Mouse (Mus musculus) liver, embryonic 11.5 days (tissue): ENCODE results near the gene Zfp61. TPM values are rescaled to one million over a fixed set of nuclear protein-coding genes. Genes with fewer than 3 reads are reported as not detected.

Experiments
- ATAC-seq: fragments of 200-750 bp; cut with Nextera tagmentation; replicated peaks from 2 replicates; pipeline ENCODE4 v1.8.0; 2017; ENCODE audit warnings: moderate number of reproducible peaks, mild to moderate bottlenecking, moderate TSS enrichment, moderate library complexity; ENCODE audit not compliant: low FRiP score
- DNase-seq: peaks from one replicate; pipeline ENCODE4 v3.0.0-alpha.2; 2017; ENCODE audit warnings: low spot score
- H3K27ac ChIP-seq: fragments of 300-500 bp; sonication (generic); 2 replicates; pipeline ENCODE4 v1.5.1; 2014; ENCODE audit warnings: mild to moderate bottlenecking, low read depth, low read length, control low read depth
- H3K27me3 ChIP-seq: fragments of 300-500 bp; sonication (generic); replicated peaks from 2 replicates; pipeline ENCODE4 v1.6.1; 2014; ENCODE audit warnings: low read length, mixed read lengths; ENCODE audit not compliant: control insufficient read depth, insufficient read depth
- H3K36me3 ChIP-seq: fragments of 300-500 bp; sonication (generic); 2 replicates; pipeline ENCODE4 v1.6.1; 2014; ENCODE audit warnings: mild to moderate bottlenecking, low read length, moderate library complexity, mixed read lengths; ENCODE audit not compliant: control insufficient read depth, insufficient read depth
- H3K4me1 ChIP-seq: fragments of 300-500 bp; sonication (generic); replicated peaks from 2 replicates; pipeline ENCODE4 v1.6.1; 2014; ENCODE audit warnings: low read length, mixed read lengths; ENCODE audit not compliant: control insufficient read depth, insufficient read depth
- H3K4me2 ChIP-seq: fragments of 300-500 bp; sonication (generic); 2 replicates; pipeline ENCODE4 v1.6.1; 2014; ENCODE audit warnings: mild to moderate bottlenecking, control low read depth, moderate library complexity
- H3K4me3 ChIP-seq: fragments of 300-500 bp; sonication (generic); 2 replicates; pipeline ENCODE4 v1.5.1; 2014; ENCODE audit warnings: low read depth, low read length, control low read depth
- H3K9ac ChIP-seq: fragments of 300-500 bp; sonication (generic); 2 replicates; pipeline ENCODE4 v1.6.1; 2014; ENCODE audit warnings: low read depth, low read length, control low read depth
- H3K9me3 ChIP-seq: fragments of 300-500 bp; sonication (generic); 2 replicates; pipeline ENCODE4 v1.6.1; 2016; ENCODE audit warnings: low read length, inconsistent platforms, mixed read lengths; ENCODE audit not compliant: control insufficient read depth
- WGBS: fragments of 180-500 bp; shearing (Covaris S2); extraction: QIAGEN DNeasy Blood & Tissue Kit; methylation state at CpG from one replicate; pipeline ENCODE4 v1.1.7; 2014; 5-methylcytosine and 5-hydroxymethylcytosine counted together
- polyA plus RNA-seq: library from polyadenylated mRNA; unstranded; fragments of >200 nt; fragmentation: Nextera tagmentation; extraction: Ambion mirVana; gene quantifications from 2 replicates; pipeline ENCODE4 v1.2.1, GENCODE M21; 2014

The Zfp61 gene
- polyA plus RNA-seq, 1 experiment from 2014 or later, result 10.8 TPM

GRCm38 (mm10) chr7:24299823-24300481 is 1.1 kb downstream of the Zfp61 start:
- H3K4me2 ChIP-seq, result peak overlapping the region; percentile 78
- H3K27ac ChIP-seq, result peak overlapping the region; percentile 6; the same call in 1 of the 2 replicates
- ATAC-seq (peak; percentile 16), DNase-seq (peak; percentile 48)
- 2% methylated on average over 18 of the region's 18 CpGs for WGBS
- H3K36me3 ChIP-seq, result peaks cover 18% of the 10 kb centered on the region
- H3K9ac ChIP-seq, result peak overlapping the region; percentile 37
- H3K4me1 ChIP-seq, result 0 out of 2 replicates have a peak, but pooled peaks cover 9% of the 10 kb centered on the region
- peak overlapping the region; percentile 65 for H3K4me3 ChIP-seq
- H3K27me3 ChIP-seq, result no peaks in the 10 kb centered on the region
- H3K9me3 ChIP-seq, result no peaks in the 10 kb centered on the region

- Histone ChIP-seq H3K27me3 (no peaks in the 10 kb centered on the region), H3K4me1 (0 out of 2 replicates have a peak, but pooled peaks cover 9% of the 10 kb centered on the region), H3K9me3 (no peaks in the 10 kb centered on the region), H3K27ac (peak overlapping the region; percentile 75), H3K9ac (peak overlapping the region; percentile 65), H3K36me3 (peaks cover 26% of the 10 kb centered on the region), H3K4me2 (peak overlapping the region; percentile 78), H3K4me3 (peak overlapping the region; percentile 65)
- ATAC-seq (peak; percentile 83), DNase-seq (peak; percentile 79)
- WGBS, result under 1% methylated on average over 44 of the region's 47 CpGs
These were observed 1.9 kb downstream of the Zfp61 start for GRCm38 (mm10) chr7:24298973-24299708.

DNA sequence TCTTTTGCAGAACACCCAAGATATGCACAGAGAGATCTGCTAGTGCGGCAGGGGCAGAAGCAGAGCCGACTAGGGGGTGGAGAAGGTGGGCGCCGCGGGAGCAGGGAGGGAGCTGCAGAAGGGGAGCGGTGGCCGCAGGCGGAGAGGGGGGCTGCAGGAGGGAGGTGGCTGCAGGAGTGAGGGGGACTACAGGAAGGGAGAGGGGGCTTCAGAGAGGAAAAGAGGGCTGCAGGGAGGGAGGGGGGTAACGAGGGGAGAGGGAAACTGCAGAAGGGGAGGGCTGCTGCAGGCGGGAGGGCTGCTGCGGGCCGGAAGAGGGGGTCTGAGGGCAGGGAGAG is 2.4 kb downstream of the Zfp61 start:
- Histone ChIP-seq H3K27ac (peak overlapping the region; percentile 75), H3K9ac (peak overlapping the region; percentile 65), H3K4me2 (peak overlapping the region; percentile 78), H3K4me1 (0 out of 2 replicates have a peak, but pooled peaks cover 9% of the 10 kb centered on the region), H3K27me3 (no peaks in the 10 kb centered on the region), H3K4me3 (peak overlapping the region; percentile 65), H3K36me3 (peaks cover 27% of the 10 kb centered on the region), H3K9me3 (no peaks in the 10 kb centered on the region)
- DNase-seq (peak; percentile 38), ATAC-seq (no peak)
- 1% methylated on average over 12 of the region's 12 CpGs for WGBS

DNA sequence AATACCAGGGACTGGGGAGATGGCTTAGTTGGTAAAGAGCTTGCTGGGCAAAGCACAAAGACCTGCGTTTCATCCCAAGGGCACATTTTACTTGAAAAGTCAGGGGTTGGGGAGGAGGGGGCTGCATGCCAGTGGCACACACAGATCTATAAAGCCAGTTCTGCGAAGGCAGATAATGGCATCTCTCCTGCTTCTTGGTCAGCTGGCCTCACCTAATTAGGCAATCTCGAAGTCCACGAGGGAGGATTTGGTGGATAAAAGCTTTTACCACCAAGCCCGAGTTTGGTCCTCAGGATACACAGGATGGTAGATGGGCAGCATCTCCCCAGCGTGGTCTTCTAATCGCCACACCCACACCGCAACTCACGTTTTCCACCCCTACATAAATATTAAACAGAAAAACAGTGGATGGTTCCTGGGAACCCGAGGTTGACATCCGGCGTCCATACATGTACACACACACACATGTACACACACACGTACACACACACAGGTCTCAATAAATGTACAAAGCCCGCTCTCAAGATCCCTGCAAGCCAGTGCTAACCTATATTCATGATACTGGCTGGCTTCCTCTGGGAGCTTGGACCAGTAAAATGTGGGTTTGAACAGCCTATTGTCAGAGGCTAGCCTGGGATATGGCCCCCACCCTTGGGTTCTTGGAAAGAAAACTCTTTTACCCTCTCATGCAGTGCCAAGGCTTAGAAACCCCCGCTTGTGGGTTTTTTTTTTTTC is 3.5 kb downstream of the Zfp61 start:
- H3K9me3 ChIP-seq, result no peaks in the 10 kb centered on the region
- no peak overlapping the region for H3K9ac ChIP-seq
- no peak for ATAC-seq
- 89% methylated on average over 15 of the region's 15 CpGs for WGBS
- no peak overlapping the region for H3K27ac ChIP-seq
- DNase-seq, result no peak
- H3K27me3 ChIP-seq, result no peaks in the 10 kb centered on the region
- no peak overlapping the region for H3K4me3 ChIP-seq
- peaks cover 24% of the 10 kb centered on the region for H3K36me3 ChIP-seq
- peak overlapping the region; percentile 78 for H3K4me2 ChIP-seq
- H3K4me1 ChIP-seq, result 0 out of 2 replicates have a peak, but pooled peaks cover 9% of the 10 kb centered on the region

GRCm38 (mm10) chr7:24296386-24296785 is 4.6 kb downstream of the Zfp61 start:
- H3K4me2 ChIP-seq, result no peak overlapping the region
- H3K9me3 ChIP-seq, result no peaks in the 10 kb centered on the region
- 0 out of 2 replicates have a peak, but pooled peaks cover 9% of the 10 kb centered on the region for H3K4me1 ChIP-seq
- H3K4me3 ChIP-seq, result no peak overlapping the region
- peaks cover 32% of the 10 kb centered on the region for H3K36me3 ChIP-seq
- H3K27me3 ChIP-seq, result no peaks in the 10 kb centered on the region
- no peak overlapping the region for H3K27ac ChIP-seq
- DNase-seq (no peak), ATAC-seq (no peak)
- WGBS, result 88% methylated on average over 7 of the region's 7 CpGs
- H3K9ac ChIP-seq, result no peak overlapping the region

DNA sequence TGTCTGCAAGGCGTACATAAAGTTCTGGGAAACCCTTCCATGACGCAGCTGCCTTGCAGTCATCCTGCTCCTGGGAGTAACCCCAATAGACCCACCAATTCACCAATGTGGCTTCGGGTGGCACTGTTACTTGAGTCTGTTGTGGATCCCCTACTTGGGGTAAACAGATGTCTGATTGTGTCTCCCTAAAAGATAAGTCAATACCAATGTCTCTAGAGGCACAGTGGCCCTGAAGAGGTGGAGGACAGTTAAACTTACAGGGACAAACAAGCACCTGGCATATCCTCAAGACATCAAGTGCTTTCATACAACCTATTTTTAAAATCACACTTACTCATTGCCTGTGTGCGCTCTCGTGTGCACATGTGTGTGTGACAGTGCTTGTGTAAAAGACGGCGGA is 5.7 kb downstream of the Zfp61 start:
- Histone ChIP-seq H3K9me3 (no peaks in the 10 kb centered on the region), H3K9ac (no peak overlapping the region), H3K27ac (no peak overlapping the region), H3K4me2 (no peak overlapping the region), H3K4me1 (0 out of 2 replicates have a peak, but pooled peaks cover 6% of the 10 kb centered on the region), H3K27me3 (no peaks in the 10 kb centered on the region), H3K4me3 (no peak overlapping the region), H3K36me3 (peaks cover 38% of the 10 kb centered on the region)
- 93% methylated on average over 7 of the region's 7 CpGs for WGBS
- ATAC-seq, result no peak
- no peak for DNase-seq

GRCm38 (mm10) chr7:24294763-24295162 is 6.3 kb downstream of the Zfp61 start:
- H3K4me3 ChIP-seq, result no peak overlapping the region
- no peak for ATAC-seq
- 0 out of 2 replicates have a peak, but pooled peaks cover 3% of the 10 kb centered on the region for H3K4me1 ChIP-seq
- peaks cover 41% of the 10 kb centered on the region for H3K36me3 ChIP-seq
- DNase-seq, result no peak
- no peaks in the 10 kb centered on the region for H3K27me3 ChIP-seq
- WGBS, result 92% methylated on average over 4 of the region's 4 CpGs
- H3K9ac ChIP-seq, result no peak overlapping the region
- no peak overlapping the region for H3K27ac ChIP-seq
- no peak overlapping the region for H3K4me2 ChIP-seq
- H3K9me3 ChIP-seq, result no peaks in the 10 kb centered on the region

DNA sequence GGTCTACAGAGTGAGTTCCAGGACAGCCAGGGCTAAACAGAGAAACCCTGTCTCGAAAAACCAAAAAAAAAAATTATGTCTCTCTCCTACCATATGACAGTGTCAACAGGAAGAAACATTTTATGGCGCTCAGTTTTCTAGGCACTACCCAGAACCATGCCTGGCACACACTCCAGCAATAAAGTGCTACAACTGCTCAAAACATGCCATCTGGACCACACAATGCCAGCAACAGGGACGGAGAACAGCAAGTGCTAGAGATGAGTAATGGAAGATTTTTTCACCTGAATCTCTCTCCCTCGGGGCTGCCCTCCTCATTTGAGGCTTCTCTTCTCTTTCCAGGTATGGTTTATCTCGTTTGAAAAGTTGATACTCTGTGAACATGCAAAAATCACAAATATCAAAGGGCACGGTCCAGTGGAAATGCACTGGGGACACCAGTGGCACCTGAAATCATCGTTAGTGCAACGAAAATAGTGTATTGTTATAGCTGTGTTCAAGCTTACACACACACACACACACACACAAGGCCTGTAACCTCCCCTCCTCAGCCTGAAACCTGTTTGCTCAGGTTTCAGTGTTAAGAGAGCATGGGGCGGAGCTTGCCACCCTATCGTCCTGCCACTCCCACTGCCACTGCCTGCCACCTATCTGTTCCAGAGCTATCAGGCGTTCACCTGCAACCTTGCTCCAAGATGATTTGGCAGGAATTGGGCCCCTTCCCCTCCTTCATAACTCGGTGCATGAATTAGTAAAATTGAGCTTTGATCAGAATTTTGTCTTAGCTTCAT is 7.8 kb downstream of the Zfp61 start:
- Histone ChIP-seq H3K4me2 (no peak overlapping the region), H3K4me1 (0 out of 2 replicates have a peak, but pooled peaks cover 1% of the 10 kb centered on the region), H3K4me3 (no peak overlapping the region), H3K9me3 (no peaks in the 10 kb centered on the region), H3K27ac (no peak overlapping the region), H3K36me3 (peaks cover 44% of the 10 kb centered on the region), H3K9ac (no peak overlapping the region), H3K27me3 (no peaks in the 10 kb centered on the region)
- no peak for DNase-seq
- ATAC-seq, result peak; percentile 32; the same call in 1 of the 2 replicates
- 78% methylated on average over 12 of the region's 12 CpGs for WGBS
